Mouse (Mus musculus) ovary, adult 18-20 months (tissue): ENCODE measurements at regions not wholly inside any gene's neighbourhood (a gene's known extent, or its start where the extent isn't known, plus 50 kb on each side); places are given as distances from the start of the nearest gene placed in this dataset.

Experiments used
- DNase-seq: peaks from one replicate; pipeline ENCODE4 v3.0.0; 2022; ENCODE audit warnings: low spot score, mixed read lengths

DNA sequence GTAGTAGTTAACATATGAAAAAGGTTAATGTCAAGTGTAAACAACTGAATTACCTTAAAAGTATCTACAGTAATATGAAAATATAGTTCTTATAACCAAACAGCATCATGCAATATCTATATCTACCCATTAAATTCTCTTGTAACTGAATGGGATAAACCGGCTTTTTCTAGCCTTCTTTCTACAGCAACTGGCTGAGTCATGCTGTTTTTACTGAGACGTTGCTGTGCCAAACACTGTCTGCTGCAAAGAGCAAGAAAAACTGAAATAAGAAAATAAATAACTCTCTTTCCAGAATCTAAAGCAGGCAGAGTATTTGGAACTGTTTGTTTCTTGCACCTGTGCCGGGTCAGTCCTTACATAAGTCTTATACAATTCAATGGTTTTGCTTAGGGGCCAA, 74.0 kb downstream of the Nxf2 start:
- no peak for DNase-seq

DNA sequence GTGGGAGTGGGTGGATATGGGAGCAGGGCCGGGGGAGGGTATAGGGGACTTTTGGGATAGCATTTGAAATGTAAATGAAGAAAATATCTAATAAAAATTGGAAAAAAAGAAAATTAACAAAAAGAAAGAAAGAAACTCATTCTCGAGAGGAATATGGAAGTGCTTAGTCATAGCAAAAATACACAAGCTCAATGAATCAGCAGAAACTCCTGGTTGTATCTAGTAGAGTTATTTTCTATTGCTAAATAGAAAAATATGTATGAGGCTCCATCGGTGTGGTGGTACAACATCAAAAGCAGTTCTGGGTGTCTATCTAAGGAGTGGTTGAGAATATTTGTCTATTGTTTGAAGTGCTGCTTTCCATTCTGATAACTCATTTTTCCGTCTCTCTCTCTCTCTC, 74.9 kb downstream of the Nxf2 start:
- DNase-seq, result no peak

DNA sequence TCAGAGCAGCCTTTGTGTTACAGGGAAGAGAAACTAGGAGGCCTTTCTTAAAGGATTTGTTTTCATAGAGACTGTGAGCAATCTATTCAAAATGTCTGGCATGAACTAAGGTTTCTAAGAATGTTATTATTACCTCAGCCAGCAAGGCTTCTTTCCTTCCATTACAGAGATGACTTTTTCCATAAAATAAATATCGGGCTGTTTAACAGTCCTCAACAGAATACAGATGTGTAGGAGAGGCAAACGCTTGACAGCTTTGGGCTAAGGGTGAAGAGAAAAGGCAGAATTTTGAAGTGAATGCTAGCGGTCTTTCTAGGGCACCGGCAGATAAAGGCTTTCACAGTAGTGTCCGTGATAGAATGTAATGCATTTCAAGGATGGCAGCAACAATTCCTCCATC, 73.3 kb upstream of the Armcx2 start:
- no peak for DNase-seq

DNA sequence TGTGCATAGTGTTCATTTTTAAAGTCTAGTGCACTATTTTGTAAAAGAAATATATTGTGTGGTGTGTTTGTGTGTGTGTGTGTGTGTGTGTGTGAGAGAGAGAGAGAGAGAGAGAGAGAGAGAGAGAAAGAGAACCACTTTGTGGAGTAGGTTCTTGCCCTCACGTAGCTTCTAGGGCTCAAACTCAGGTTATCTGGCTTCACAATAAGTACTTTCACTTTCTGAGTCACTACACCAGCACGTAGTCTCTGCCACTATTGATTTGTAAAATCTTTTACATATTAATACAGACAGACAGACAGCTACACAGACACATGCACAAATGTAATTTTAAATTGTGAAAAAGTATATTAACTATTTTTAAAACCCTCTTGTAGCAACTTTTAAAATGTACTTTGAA, 70.9 kb upstream of the Armcx2 start:
- no peak for DNase-seq

DNA sequence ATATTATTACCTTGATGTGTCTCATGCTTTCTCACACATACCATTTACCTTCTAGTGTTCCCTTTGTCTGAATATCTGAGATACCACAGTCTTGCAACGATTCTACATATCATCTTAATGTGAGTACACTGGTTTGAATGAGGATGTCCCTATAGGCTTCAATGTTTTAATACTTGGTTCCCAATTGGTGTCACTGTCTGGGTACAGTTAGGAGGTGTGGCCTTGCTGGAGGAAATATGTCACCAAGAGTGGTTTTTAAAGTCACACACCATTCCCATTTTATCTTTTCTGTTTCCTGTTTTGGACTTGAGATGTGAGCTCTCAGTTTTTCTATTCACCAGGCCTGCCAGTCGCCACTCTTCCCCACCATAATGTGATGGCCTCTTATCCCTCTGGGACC, 69.8 kb upstream of the Armcx2 start:
- DNase-seq, result no peak

DNA sequence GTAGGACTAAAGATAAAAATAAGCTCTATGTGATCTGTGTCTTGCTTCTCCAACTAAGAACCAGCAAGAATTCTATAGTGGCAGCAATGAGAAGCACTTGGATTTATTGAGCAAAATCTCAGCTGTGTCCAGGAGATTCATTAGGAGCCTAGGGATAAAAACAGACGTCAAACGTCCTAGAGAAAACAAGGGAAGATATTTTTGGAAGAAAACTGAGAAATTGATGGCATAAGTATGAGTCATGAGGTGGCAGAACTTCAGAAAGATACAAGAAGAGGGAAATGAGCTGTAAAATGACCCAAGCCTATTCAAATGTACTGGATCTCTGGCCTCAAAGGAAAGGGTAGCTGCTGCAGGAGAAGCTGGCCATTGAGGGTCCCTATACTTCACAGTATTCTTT, 65.7 kb upstream of the Armcx2 start:
- no peak for DNase-seq

DNA sequence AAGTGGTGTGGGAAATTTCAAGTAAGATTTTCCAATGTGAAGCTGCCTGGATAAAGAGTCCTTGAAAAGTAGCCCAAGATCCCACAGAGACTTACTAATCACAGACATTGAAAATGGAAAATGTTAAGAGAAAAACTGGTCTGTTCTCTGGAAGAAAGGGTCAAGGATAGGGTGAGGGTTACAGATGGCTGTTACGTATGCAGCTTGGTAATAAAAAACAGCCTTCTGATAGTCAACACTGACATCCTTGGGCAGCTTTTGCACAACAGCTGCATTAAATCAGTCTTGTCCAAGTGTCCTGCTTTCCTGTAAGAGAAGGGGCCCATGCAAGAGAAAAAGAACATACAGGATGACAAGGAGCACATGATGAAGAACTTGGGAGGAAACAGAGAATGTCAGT, 64.6 kb upstream of the Armcx2 start:
- peak; percentile 11 for DNase-seq

DNA sequence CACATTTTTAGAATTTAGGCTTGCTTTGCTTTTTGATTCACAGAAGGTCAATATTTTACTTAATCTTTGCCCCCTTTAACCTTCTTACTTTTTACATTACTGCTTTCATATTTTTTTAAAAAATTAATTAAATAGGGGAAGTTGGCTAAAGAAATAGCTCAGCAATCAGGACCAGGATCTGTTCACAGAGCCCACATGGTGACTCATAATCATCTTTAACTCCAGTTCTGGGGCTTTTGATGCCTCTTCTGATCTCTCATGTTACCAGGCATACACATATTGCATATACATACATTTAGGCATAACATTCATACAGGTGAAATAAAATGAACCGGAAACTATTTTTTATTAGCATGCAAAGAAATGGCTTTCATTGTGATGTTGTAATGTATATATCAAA, 52.6 kb upstream of the Armcx2 start:
- DNase-seq, result no peak
